Mouse (Mus musculus) forebrain, embryonic 11.5 days (tissue): Measurements from ENCODE around the gene Clnk. TPM values are rescaled to one million over a fixed set of nuclear protein-coding genes. Genes with fewer than 3 reads are reported as not detected.

ENCODE experiments used
- ATAC-seq: fragments of 200-750 bp; cut with Nextera tagmentation; replicated peaks from 2 replicates; pipeline ENCODE4 v1.8.0; 2017; ENCODE audit warnings: moderate TSS enrichment; ENCODE audit not compliant: low FRiP score
- DNase-seq: peaks from one replicate; pipeline ENCODE4 v3.0.0-alpha.2; 2017; ENCODE audit warnings: low spot score
- H3K27ac ChIP-seq: fragments of 300-500 bp; sonication (generic); 2 replicates; pipeline ENCODE4 v1.5.1; 2014; ENCODE audit warnings: low read depth, low read length
- H3K27me3 ChIP-seq: fragments of 300-500 bp; sonication (generic); 2 replicates; pipeline ENCODE4 v1.6.1; 2014; ENCODE audit warnings: mild to moderate bottlenecking, low read length, mixed read lengths; ENCODE audit not compliant: control insufficient read depth, insufficient read depth
- H3K36me3 ChIP-seq: fragments of 300-500 bp; sonication (generic); 2 replicates; pipeline ENCODE4 v1.6.1; 2014; ENCODE audit warnings: mild to moderate bottlenecking, low read length, moderate library complexity, mixed read lengths; ENCODE audit not compliant: control insufficient read depth, insufficient read depth
- H3K4me1 ChIP-seq: fragments of 300-500 bp; sonication (generic); replicated peaks from 2 replicates; pipeline ENCODE4 v1.6.1; 2014; ENCODE audit warnings: low read length, mixed read lengths; ENCODE audit not compliant: control insufficient read depth, insufficient read depth
- H3K4me2 ChIP-seq: fragments of 300-500 bp; sonication (generic); 2 replicates; pipeline ENCODE4 v1.6.1; 2014; ENCODE audit warnings: low read depth, mild to moderate bottlenecking, low read length, moderate library complexity, mixed read lengths; ENCODE audit not compliant: severe bottlenecking
- H3K4me3 ChIP-seq: fragments of 300-500 bp; sonication (generic); 2 replicates; pipeline ENCODE4 v1.5.1; 2014; ENCODE audit warnings: low read depth, low read length
- H3K9ac ChIP-seq: fragments of 300-500 bp; sonication (generic); 2 replicates; pipeline ENCODE4 v1.6.1; 2014; ENCODE audit warnings: low read length
- H3K9me3 ChIP-seq: fragments of 300-500 bp; sonication (generic); 2 replicates; pipeline ENCODE4 v1.6.1; 2016; ENCODE audit warnings: low read length, mixed read lengths; ENCODE audit not compliant: control insufficient read depth
- WGBS: fragments of 180-500 bp; shearing (Covaris S2); extraction: QIAGEN DNeasy Blood & Tissue Kit; methylation state at CpG from one replicate; pipeline ENCODE4 v1.1.7; 2014; 5-methylcytosine and 5-hydroxymethylcytosine counted together
- polyA plus RNA-seq: library from polyadenylated mRNA; unstranded; fragments of >200 nt; fragmentation: Nextera tagmentation; extraction: Ambion mirVana; gene quantifications from 2 replicates; pipeline ENCODE4 v1.2.1, GENCODE M21; 2014

Gene Clnk
- polyA plus RNA-seq, 1 experiment from 2014 or later: 0.25 TPM

- 66% methylated on average over 11 of the region's 11 CpGs for WGBS
- no peaks in the 10 kb centered on the region; the same call in 1 of the 2 replicates for H3K4me1 ChIP-seq
- ATAC-seq (no peak), DNase-seq (peak; percentile 37)
- H3K4me2 ChIP-seq: no peak overlapping the region
- H3K4me3 ChIP-seq: no peak overlapping the region
- H3K9me3 ChIP-seq: no peaks in the 10 kb centered on the region
- no peak overlapping the region for H3K27ac ChIP-seq
- no peaks in the 10 kb centered on the region for H3K27me3 ChIP-seq
- H3K36me3 ChIP-seq: no peaks in the 10 kb centered on the region
- no peak overlapping the region for H3K9ac ChIP-seq
Measured at GRCm38 (mm10) chr5:38795139-38795538, 81.5 kb downstream of the Clnk start.

- Histone ChIP-seq H3K9ac (no peak overlapping the region), H3K27ac (no peak overlapping the region), H3K4me2 (no peak overlapping the region), H3K4me1 (peaks cover 2% of the 10 kb centered on the region; the same call in 1 of the 2 replicates), H3K27me3 (no peaks in the 10 kb centered on the region), H3K9me3 (no peaks in the 10 kb centered on the region), H3K36me3 (no peaks in the 10 kb centered on the region), H3K4me3 (no peak overlapping the region)
- no peak for ATAC-seq
- DNase-seq: no peak
- WGBS: 87% methylated on average over 2 of the region's 2 CpGs
Measured at GRCm38 (mm10) chr5:38791116-38791515, 85.5 kb downstream of the Clnk start.

GRCm38 (mm10) chr5:38788820-38789219 is 87.8 kb downstream of the Clnk start:
- no peaks in the 10 kb centered on the region for H3K27me3 ChIP-seq
- no peak overlapping the region for H3K4me2 ChIP-seq
- H3K9ac ChIP-seq: no peak overlapping the region
- H3K4me1 ChIP-seq: 0 out of 2 replicates have a peak, but pooled peaks cover 2% of the 10 kb centered on the region
- H3K27ac ChIP-seq: no peak overlapping the region
- DNase-seq: no peak
- WGBS: 97% methylated on average over 5 of the region's 5 CpGs
- no peaks in the 10 kb centered on the region for H3K9me3 ChIP-seq
- no peak overlapping the region for H3K4me3 ChIP-seq
- ATAC-seq: no peak
- no peaks in the 10 kb centered on the region for H3K36me3 ChIP-seq

GRCm38 (mm10) chr5:38787851-38788520 is 88.6 kb downstream of the Clnk start:
- no peaks in the 10 kb centered on the region for H3K9me3 ChIP-seq
- 0 out of 2 replicates have a peak, but pooled peaks cover 2% of the 10 kb centered on the region for H3K4me1 ChIP-seq
- H3K36me3 ChIP-seq: no peaks in the 10 kb centered on the region
- H3K27ac ChIP-seq: no peak overlapping the region
- no peak overlapping the region for H3K4me2 ChIP-seq
- DNase-seq (no peak), ATAC-seq (no peak)
- H3K9ac ChIP-seq: no peak overlapping the region
- H3K27me3 ChIP-seq: no peaks in the 10 kb centered on the region
- no peak overlapping the region for H3K4me3 ChIP-seq
- 55% methylated on average over 15 of the region's 15 CpGs for WGBS

- Histone ChIP-seq H3K9me3 (no peaks in the 10 kb centered on the region), H3K9ac (no peak overlapping the region), H3K4me2 (no peak overlapping the region), H3K4me3 (no peak overlapping the region), H3K4me1 (0 out of 2 replicates have a peak, but pooled peaks cover 2% of the 10 kb centered on the region), H3K36me3 (no peaks in the 10 kb centered on the region), H3K27me3 (no peaks in the 10 kb centered on the region), H3K27ac (no peak overlapping the region)
- WGBS: 81% methylated on average over 15 of the region's 15 CpGs
- ATAC-seq (no peak), DNase-seq (no peak)
Measured at GRCm38 (mm10) chr5:38786126-38786525, 90.5 kb downstream of the Clnk start.

GRCm38 (mm10) chr5:38785686-38786085 is 90.9 kb downstream of the Clnk start:
- 81% methylated on average over 8 of the region's 8 CpGs for WGBS
- no peak for ATAC-seq

GRCm38 (mm10) chr5:38781813-38782212 is 94.8 kb downstream of the Clnk start:
- H3K27ac ChIP-seq: no peak overlapping the region
- no peaks in the 10 kb centered on the region for H3K27me3 ChIP-seq
- no peak overlapping the region for H3K9ac ChIP-seq
- no peaks in the 10 kb centered on the region for H3K4me1 ChIP-seq
- no peak overlapping the region for H3K4me2 ChIP-seq
- no peaks in the 10 kb centered on the region for H3K36me3 ChIP-seq
- no peak overlapping the region for H3K4me3 ChIP-seq
- H3K9me3 ChIP-seq: no peaks in the 10 kb centered on the region
- ATAC-seq (no peak), DNase-seq (peak; percentile 84)
- WGBS: 38% methylated on average over 4 of the region's 4 CpGs

More at GRCm38 (mm10) chr5:38785686-38786085, 90.9 kb downstream of the Clnk start:
- H3K27ac ChIP-seq: no peak overlapping the region
- no peak for DNase-seq
- H3K9ac ChIP-seq: no peak overlapping the region
- no peaks in the 10 kb centered on the region for H3K36me3 ChIP-seq
- no peaks in the 10 kb centered on the region for H3K9me3 ChIP-seq
- H3K4me3 ChIP-seq: no peak overlapping the region
- H3K27me3 ChIP-seq: no peaks in the 10 kb centered on the region
- H3K4me1 ChIP-seq: 0 out of 2 replicates have a peak, but pooled peaks cover 2% of the 10 kb centered on the region
- H3K4me2 ChIP-seq: no peak overlapping the region

GRCm38 (mm10) chr5:38780631-38781030 is 96.0 kb downstream of the Clnk start:
- no peak overlapping the region for H3K4me3 ChIP-seq
- H3K36me3 ChIP-seq: no peaks in the 10 kb centered on the region
- no peak overlapping the region for H3K9ac ChIP-seq
- no peaks in the 10 kb centered on the region for H3K4me1 ChIP-seq
- H3K27me3 ChIP-seq: no peaks in the 10 kb centered on the region
- H3K9me3 ChIP-seq: no peaks in the 10 kb centered on the region
- no peak overlapping the region for H3K4me2 ChIP-seq
- no peak overlapping the region for H3K27ac ChIP-seq
- DNase-seq: no peak
- WGBS: 72% methylated on average over 8 of the region's 8 CpGs
- no peak for ATAC-seq

GRCm38 (mm10) chr5:38780045-38780444 is 96.6 kb downstream of the Clnk start:
- 89% methylated on average over 3 of the region's 3 CpGs for WGBS
- Histone ChIP-seq H3K4me1 (no peaks in the 10 kb centered on the region), H3K4me2 (no peak overlapping the region), H3K27me3 (no peaks in the 10 kb centered on the region), H3K9ac (no peak overlapping the region), H3K27ac (no peak overlapping the region), H3K9me3 (no peaks in the 10 kb centered on the region), H3K4me3 (no peak overlapping the region), H3K36me3 (no peaks in the 10 kb centered on the region)
- ATAC-seq (no peak), DNase-seq (no peak)
